Comparison of ENCODE assay signal across 8 mouse cellular contexts in the genomic region with DNA sequence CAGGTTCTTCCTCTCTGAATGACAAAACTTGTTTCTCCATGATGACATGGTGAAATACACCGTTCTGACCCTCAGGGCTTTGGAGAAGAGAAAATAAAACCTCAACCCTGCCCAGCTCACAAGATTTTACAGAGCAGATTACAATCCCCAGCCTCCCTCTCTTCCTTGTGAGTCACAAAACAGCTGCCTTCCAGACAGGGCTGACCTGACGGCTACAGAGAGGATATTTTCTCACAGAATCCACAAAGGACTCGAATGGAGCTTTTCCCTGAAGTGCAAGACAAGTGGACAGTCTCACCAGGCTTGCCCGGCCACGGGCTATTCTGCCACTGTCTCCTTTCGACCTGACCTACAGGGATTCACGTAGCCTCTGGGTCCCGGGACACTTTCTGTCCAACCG.
DNase-seq lines count a peak whose midpoint lies in the region; ATAC-seq and TF ChIP-seq lines count a peak whose summit lies in the region.
"Had no signal": no experiment of that assay in that cellular context is flagged by ENCODE, and none has a peak within 500 bp of the region (broad histone marks: within the 10 kb centered on the region; RNA-seq: fewer than 3 reads in every experiment).

No protein-coding gene starts in this region.

- DNase-seq in liver, postnatal 0 days = no peak
- no peak for DNase-seq in liver
- DNase-seq in gonadal fat pad, adult 2 months (ENCODE audit: low read depth) = peak; percentile 79
- DNase-seq in embryo, embryonic 10 days (ENCODE audit: low spot score) = no peak

- peak overlapping the region; percentile 62; the same call in 1 of the 2 replicates for H3K4me2 ChIP-seq in liver, postnatal 0 days (ENCODE audit: low read depth, low read length)

- TF ChIP-seq CTCF in liver, postnatal 0 days (IDR thresholded peaks at IDR 0.05; ENCODE audit: low read depth) = no peak
- no peak for TF ChIP-seq CTCF in bone marrow macrophage, adult 2 months (IDR thresholded peaks at IDR 0.05; ENCODE audit: low read depth, low read length)
- TF ChIP-seq CTCF in small intestine, adult 2 months (IDR thresholded peaks at IDR 0.05; ENCODE audit: extremely low read depth, insufficient read length, insufficient replicate concordance, low read depth, low read length) = no peak

- H3K36me3 ChIP-seq in liver, postnatal 0 days (replicated peaks; ENCODE audit: insufficient read depth, low read length) = no peaks in the 10 kb centered on the region
- no peaks in the 10 kb centered on the region for H3K36me3 ChIP-seq in small intestine, adult 2 months (ENCODE audit: control insufficient read depth, insufficient read depth, low read length)
- H3K36me3 ChIP-seq: liver, embryonic 12.5 days had no signal

- peak overlapping the region; percentile 48 for H3K27ac ChIP-seq in liver, postnatal 0 days (ENCODE audit: low read depth)
- H3K27ac ChIP-seq in bone marrow macrophage, adult 2 months (ENCODE audit: insufficient read depth, low read depth, low read length) = peak overlapping the region; percentile 30; the same call in 1 of the 2 replicates
- peak overlapping the region; percentile 61 for H3K27ac ChIP-seq in small intestine, adult 2 months (ENCODE audit: insufficient read depth, low read depth, low read length)
- H3K27ac ChIP-seq: liver, embryonic 12.5 days had no signal

- no peak overlapping the region; the same call in 1 of the 2 replicates for H3K9ac ChIP-seq in liver, postnatal 0 days (replicated peaks)
- H3K9ac ChIP-seq: liver, embryonic 12.5 days had no signal

- H3K4me3 ChIP-seq in liver, postnatal 0 days (ENCODE audit: low read depth, low read length) = no peak overlapping the region
- no peak overlapping the region for H3K4me3 ChIP-seq in bone marrow macrophage, adult 2 months (ENCODE audit: insufficient read depth, low read length)
- H3K4me3 ChIP-seq in small intestine, adult 2 months (ENCODE audit: low read depth, low read length) = peak overlapping the region; percentile 36; the same call in 1 of the 2 replicates
- H3K4me3 ChIP-seq: liver, embryonic 12.5 days had no signal

- TF ChIP-seq POLR2A in bone marrow macrophage, adult 2 months (IDR thresholded peaks at IDR 0.05; ENCODE audit: borderline replicate concordance, low read depth, low read length) = no peak
- no peak for TF ChIP-seq POLR2A in small intestine, adult 2 months (IDR thresholded peaks at IDR 0.05; ENCODE audit: low read depth, low read length)

- no peak for TF ChIP-seq EP300 in liver, postnatal 0 days (IDR thresholded peaks at IDR 0.05; ENCODE audit: low read depth)

- H3K9me3 ChIP-seq in liver, postnatal 0 days (ENCODE audit: low read length) = no peaks in the 10 kb centered on the region

- no peaks in the 10 kb centered on the region for H3K27me3 ChIP-seq in liver, postnatal 0 days (ENCODE audit: insufficient read depth, low read length)
- H3K27me3 ChIP-seq in small intestine, adult 2 months (ENCODE audit: control insufficient read depth, insufficient read depth, low read length) = no peaks in the 10 kb centered on the region
- H3K27me3 ChIP-seq: liver, embryonic 12.5 days had no signal

- peaks cover 8% of the 10 kb centered on the region for H3K4me1 ChIP-seq in liver, postnatal 0 days (ENCODE audit: insufficient read depth)
- H3K4me1 ChIP-seq in bone marrow macrophage, adult 2 months (ENCODE audit: control insufficient read depth, insufficient read depth, low read length) = peaks cover 24% of the 10 kb centered on the region
- peaks cover 25% of the 10 kb centered on the region for H3K4me1 ChIP-seq in small intestine, adult 2 months (ENCODE audit: control insufficient read depth, insufficient read depth, insufficient read length, low read length)

- WGBS in liver, postnatal 0 days (ENCODE audit: insufficient replicate concordance) = 61% methylated on average over 9 of the region's 9 CpGs
- WGBS in small intestine, adult 2 months = 21% methylated on average over 9 of the region's 9 CpGs

- ATAC-seq in liver, postnatal 0 days = no peak
- no peak for ATAC-seq in cerebellum, adult (ENCODE audit: insufficient number of reproducible peaks, low FRiP score, low TSS enrichment)
